Mouse (Mus musculus) ES-E14 (cell line): ENCODE data around the gene Epha1.

Source experiments
- CHD2 ChIP-seq: IDR thresholded peaks from 2 replicates; pipeline ENCODE4 v1.6.1; 2014; ENCODE audit warnings: mild to moderate bottlenecking, low read depth, low read length, inconsistent platforms
- HCFC1 ChIP-seq: IDR thresholded peaks from 2 replicates; pipeline ENCODE4 v1.6.1; 2012; ENCODE audit warnings: low read length, inconsistent platforms, borderline replicate concordance; ENCODE audit not compliant: insufficient read depth
- ZC3H11A ChIP-seq: IDR thresholded peaks from 2 replicates; pipeline ENCODE4 v1.6.1; 2012; ENCODE audit warnings: low read depth, mild to moderate bottlenecking, inconsistent platforms, low read length, borderline replicate concordance
- ZNF384 ChIP-seq: IDR thresholded peaks from 2 replicates; pipeline ENCODE4 v1.6.1; 2012; ENCODE audit warnings: low read depth, low read length, inconsistent platforms

- TF ChIP-seq ZNF384 (no peak), CHD2 (no peak), HCFC1 (no peak), ZC3H11A (no peak)
Observed at GRCm38 (mm10) chr6:42309816-42310378, 63.2 kb downstream of the Epha1 start.
